Mouse (Mus musculus) heart, adult 2 months (tissue): ENCODE results near the gene Scarf1. TPM values are rescaled to one million over a fixed set of nuclear protein-coding genes. Genes with fewer than 3 reads are reported as not detected.
A peak's percentile ranks its signal among the peaks of the same experiment; 100 is the strongest.

Experiments
- DNase-seq, 2 experiments: peaks; one replicate each; pipeline ENCODE4 v3.0.0; 2021
- H3K27ac ChIP-seq: fragments of 200-600 bp; 2 replicates; pipeline ENCODE4 v1.8.1; 2022
- H3K27me3 ChIP-seq: fragments of 200-500 bp; 2 replicates; pipeline ENCODE4 v1.6.1; 2012; ENCODE audit warnings: mild to moderate bottlenecking, low read length, inconsistent platforms, mixed read lengths; ENCODE audit not compliant: control insufficient read depth, insufficient read depth
- H3K36me3 ChIP-seq: fragments of 200-500 bp; 2 replicates; pipeline ENCODE4 v1.6.1; 2012; ENCODE audit warnings: low read length, inconsistent platforms; ENCODE audit not compliant: control insufficient read depth, insufficient read depth
- H3K4me1 ChIP-seq: fragments of 200-500 bp; 2 replicates; pipeline ENCODE4 v1.6.1; 2011; ENCODE audit warnings: low read length; ENCODE audit not compliant: control insufficient read depth, insufficient read depth
- H3K4me3 ChIP-seq: fragments of 200-600 bp; 2 replicates; pipeline ENCODE4 v1.8.1; 2022
- H3K79me2 ChIP-seq: fragments of 200-500 bp; replicated peaks from 2 replicates; pipeline ENCODE4 v1.6.1; 2012; ENCODE audit warnings: mild to moderate bottlenecking, inconsistent platforms, low read length, moderate library complexity, mixed read lengths; ENCODE audit not compliant: control insufficient read depth, insufficient read depth
- H3K9ac ChIP-seq: fragments of 200-500 bp; 2 replicates; pipeline ENCODE4 v1.6.1; 2012; ENCODE audit warnings: low read depth, mild to moderate bottlenecking, control low read depth, inconsistent platforms, low read length, mixed read lengths
- CTCF ChIP-seq: fragments of 200-600 bp; IDR thresholded peaks from 2 replicates; pipeline ENCODE4 v1.8.1; 2022; ENCODE audit warnings: antibody characterized with exemption, mild to moderate bottlenecking, moderate library complexity
- EP300 ChIP-seq: fragments of 200-500 bp; IDR thresholded peaks from 2 replicates; pipeline ENCODE4 v1.6.1; 2011; ENCODE audit warnings: low read depth, low read length, control low read depth; ENCODE audit not compliant: insufficient read depth
- POLR2A ChIP-seq: fragments of 200-500 bp; IDR thresholded peaks from 2 replicates; pipeline ENCODE4 v1.6.1; 2011; ENCODE audit warnings: mild to moderate bottlenecking, low read depth, low read length, control low read depth; ENCODE audit not compliant: insufficient read depth
- WGBS: fragments of 180-500 bp; shearing (Covaris S2); methylation state at CpG from one replicate; pipeline ENCODE4 v1.1.7; 2018; 5-methylcytosine and 5-hydroxymethylcytosine counted together
- intact Hi-C: fragments of 180-260 bp; cut with DNase I; formaldehyde crosslinking; loops from one replicate; pipeline ENCODE4 v1.15.1; 2025
- polyA plus RNA-seq: library from polyadenylated mRNA; depleted of rRNA; stranded (reverse); fragments of >200 nt; gene quantifications from 2 replicates; pipeline ENCODE4 v1.2.3, GENCODE M21; 2012
- total RNA-seq, 2 experiments: library from RNA; stranded (reverse); gene quantifications; 2 replicates each; pipeline ENCODE4 v1.2.3; 2021

Gene Scarf1
- total and polyA plus RNA-seq, 3 experiments: 7.6 to 18.1 (median 8.5) TPM

DNA sequence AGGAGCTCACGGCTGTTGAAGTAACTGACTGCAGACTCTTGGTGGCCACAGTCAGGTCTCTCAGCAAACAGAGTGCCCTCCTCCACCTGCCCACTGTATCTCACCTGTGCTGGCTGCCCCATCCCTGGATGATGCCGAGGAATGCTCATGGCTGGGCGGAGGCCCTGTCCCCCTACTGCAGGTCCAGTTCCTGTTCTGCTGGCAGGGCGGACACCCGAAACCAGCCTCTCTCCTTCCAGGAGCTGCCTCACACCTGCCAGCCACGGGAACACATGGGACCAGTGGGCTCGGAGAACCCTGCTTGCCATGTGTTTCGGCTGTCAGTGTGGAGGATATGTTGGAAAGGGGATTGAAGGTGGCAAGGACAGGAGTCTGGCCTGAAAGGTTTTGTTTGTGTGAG lies 26.9 kb downstream of the Scarf1 start:
- TF ChIP-seq EP300: no peak
- TF ChIP-seq CTCF: no peak
- no peak for TF ChIP-seq POLR2A
- no peak for DNase-seq
- WGBS: 89% methylated on average over 8 of the region's 8 CpGs
- Histone ChIP-seq H3K36me3 (no peaks in the 10 kb centered on the region), H3K9ac (no peak overlapping the region), H3K27ac (no peak overlapping the region), H3K4me3 (no peak overlapping the region), H3K4me1 (peaks cover 11% of the 10 kb centered on the region), H3K27me3 (no peaks in the 10 kb centered on the region), H3K79me2 (no peaks in the 10 kb centered on the region)
- intact Hi-C loops: no loop called here

DNA sequence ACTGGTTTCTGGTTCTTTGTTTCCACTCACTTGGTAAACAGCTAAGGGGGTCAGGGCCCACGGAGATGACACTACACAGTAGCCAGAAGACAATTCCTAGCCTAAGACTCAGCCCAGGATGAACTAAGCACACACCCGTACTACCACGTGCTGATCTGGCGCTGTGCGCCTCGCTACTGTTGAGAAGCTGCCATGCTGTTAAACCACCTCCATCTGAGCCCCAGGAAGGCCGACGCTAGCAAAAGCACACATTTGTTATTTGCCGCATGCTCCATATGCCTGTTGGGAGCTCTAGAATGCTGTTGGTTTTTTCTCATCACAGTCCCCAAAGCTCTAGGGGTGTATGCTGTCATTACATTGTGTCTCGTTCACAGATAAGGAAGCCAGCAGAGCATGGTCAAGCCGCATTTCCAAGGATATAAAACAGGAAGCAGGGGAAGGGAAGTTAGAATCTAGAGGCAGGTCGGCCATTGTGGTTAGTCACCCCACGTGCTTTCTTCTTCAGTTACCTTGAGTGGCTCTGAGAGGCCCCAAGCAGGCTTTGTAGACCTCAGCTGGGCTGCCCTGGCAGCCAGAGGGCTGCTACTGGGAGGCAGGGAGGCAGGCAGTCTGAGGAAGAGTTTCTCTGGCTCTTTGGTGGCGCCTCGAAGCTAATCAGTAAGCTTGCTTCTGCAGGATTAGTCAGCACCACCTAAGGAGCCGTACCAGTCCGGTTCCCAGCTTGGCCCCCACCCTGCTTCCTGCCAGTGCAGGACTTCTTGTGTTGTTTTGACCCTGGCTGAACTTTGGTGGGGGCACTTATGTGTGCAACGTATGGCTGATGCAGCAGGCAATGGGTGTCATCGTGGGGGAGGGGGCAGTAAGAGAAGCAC lies 27.6 kb downstream of the Scarf1 start:
- Histone ChIP-seq H3K36me3 (no peaks in the 10 kb centered on the region), H3K9ac (no peak overlapping the region), H3K4me1 (peaks cover 10% of the 10 kb centered on the region), H3K79me2 (no peaks in the 10 kb centered on the region), H3K27ac (no peak overlapping the region), H3K27me3 (no peaks in the 10 kb centered on the region), H3K4me3 (no peak overlapping the region)
- 48% methylated on average over 19 of the region's 19 CpGs for WGBS
- intact Hi-C loops: no loop called here
- TF ChIP-seq EP300 (no peak), POLR2A (no peak), CTCF (no peak)
- DNase-seq: no peak

DNA sequence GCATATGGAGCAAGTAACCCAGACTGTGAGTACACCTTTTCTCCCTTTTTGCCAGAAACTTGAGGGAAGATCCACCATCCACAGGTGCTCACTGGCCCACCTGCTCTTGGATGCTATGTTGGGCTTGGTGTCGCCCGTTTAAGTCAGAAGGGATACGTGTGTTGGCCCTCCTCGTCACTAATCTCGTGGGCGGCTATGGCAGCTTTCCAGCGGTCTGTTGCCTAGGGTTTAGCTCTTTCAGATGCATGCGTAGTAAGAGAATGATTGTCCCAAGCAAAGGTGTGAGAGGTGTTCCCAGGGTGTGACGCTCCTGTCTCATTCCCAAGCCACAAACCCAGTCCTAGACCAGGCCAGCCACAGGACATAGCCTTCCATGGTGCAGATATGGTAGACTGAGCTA lies 31.4 kb downstream of the Scarf1 start:
- Histone ChIP-seq H3K27me3 (no peaks in the 10 kb centered on the region), H3K4me3 (no peak overlapping the region), H3K79me2 (no peaks in the 10 kb centered on the region), H3K27ac (no peak overlapping the region), H3K36me3 (no peaks in the 10 kb centered on the region), H3K9ac (no peak overlapping the region), H3K4me1 (peaks cover 3% of the 10 kb centered on the region; the same call in 1 of the 2 replicates)
- no peak for DNase-seq
- no peak for TF ChIP-seq POLR2A
- TF ChIP-seq CTCF: no peak
- TF ChIP-seq EP300: no peak
- 82% methylated on average over 9 of the region's 9 CpGs for WGBS
- intact Hi-C loops: no loop called here

DNA sequence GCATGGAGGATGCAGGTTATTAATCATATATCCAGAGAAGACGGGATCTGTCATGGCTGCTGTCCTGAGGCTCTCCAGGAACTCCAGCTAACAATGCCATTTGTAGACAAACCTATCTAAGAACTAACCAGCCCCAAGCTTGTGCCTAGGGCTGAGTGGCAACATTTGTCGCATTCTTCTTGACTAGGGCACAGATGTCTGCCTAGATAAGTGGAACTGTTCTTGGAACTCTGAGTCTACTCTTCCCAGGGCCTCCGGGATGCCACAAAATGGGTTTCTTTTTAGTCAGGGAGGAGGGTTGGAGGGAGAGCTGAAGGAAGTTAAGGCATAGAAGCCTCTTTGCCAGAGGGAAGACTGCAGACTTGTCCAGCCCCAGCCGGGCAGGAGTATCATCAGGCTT lies 32.7 kb downstream of the Scarf1 start:
- 88% methylated on average over 4 of the region's 4 CpGs for WGBS
- Histone ChIP-seq H3K9ac (no peak overlapping the region), H3K4me1 (peaks cover 2% of the 10 kb centered on the region), H3K79me2 (no peaks in the 10 kb centered on the region), H3K27me3 (no peaks in the 10 kb centered on the region), H3K4me3 (no peak overlapping the region), H3K36me3 (no peaks in the 10 kb centered on the region), H3K27ac (no peak overlapping the region)
- no peak for DNase-seq
- intact Hi-C loops: loop anchor here (2.0 kb wide), 1 partner anchor 13 kb away; no protein-coding TSS in a partner anchor
- no peak for TF ChIP-seq EP300
- no peak for TF ChIP-seq CTCF
- no peak for TF ChIP-seq POLR2A

DNA sequence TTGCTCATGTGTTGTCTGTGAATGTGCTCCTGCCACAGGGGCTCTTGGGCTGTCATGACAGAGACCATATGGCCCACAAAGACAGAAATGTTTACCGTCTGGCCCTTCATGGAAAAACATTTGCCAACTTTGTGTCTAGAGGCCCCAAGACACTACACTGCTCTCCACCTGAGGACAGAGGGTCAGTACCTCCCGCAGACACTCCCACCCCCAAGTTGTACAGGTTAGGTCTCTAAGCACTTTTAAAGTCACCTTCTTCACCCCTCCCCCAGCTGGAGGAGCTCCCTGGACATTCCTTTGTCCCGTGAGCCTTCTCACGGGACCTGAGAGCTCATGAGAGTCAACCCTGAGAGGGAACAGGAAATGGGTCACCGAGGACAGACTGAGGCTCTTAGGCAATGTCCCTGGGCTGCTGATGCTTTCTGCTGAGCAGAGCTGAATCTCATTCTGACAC lies 36.3 kb downstream of the Scarf1 start:
- no peaks in the 10 kb centered on the region for H3K36me3 ChIP-seq
- no peak overlapping the region for H3K9ac ChIP-seq
- TF ChIP-seq POLR2A: no peak
- H3K79me2 ChIP-seq: no peaks in the 10 kb centered on the region
- intact Hi-C loops: no loop called here
- peak in 1 of 2 experiments; percentile 59 for DNase-seq
- H3K4me3 ChIP-seq: no peak overlapping the region
- peak overlapping the region; percentile 73 for H3K27ac ChIP-seq
- WGBS: 35% methylated on average over 5 of the region's 5 CpGs
- no peaks in the 10 kb centered on the region for H3K27me3 ChIP-seq
- peaks cover 12% of the 10 kb centered on the region for H3K4me1 ChIP-seq

DNA sequence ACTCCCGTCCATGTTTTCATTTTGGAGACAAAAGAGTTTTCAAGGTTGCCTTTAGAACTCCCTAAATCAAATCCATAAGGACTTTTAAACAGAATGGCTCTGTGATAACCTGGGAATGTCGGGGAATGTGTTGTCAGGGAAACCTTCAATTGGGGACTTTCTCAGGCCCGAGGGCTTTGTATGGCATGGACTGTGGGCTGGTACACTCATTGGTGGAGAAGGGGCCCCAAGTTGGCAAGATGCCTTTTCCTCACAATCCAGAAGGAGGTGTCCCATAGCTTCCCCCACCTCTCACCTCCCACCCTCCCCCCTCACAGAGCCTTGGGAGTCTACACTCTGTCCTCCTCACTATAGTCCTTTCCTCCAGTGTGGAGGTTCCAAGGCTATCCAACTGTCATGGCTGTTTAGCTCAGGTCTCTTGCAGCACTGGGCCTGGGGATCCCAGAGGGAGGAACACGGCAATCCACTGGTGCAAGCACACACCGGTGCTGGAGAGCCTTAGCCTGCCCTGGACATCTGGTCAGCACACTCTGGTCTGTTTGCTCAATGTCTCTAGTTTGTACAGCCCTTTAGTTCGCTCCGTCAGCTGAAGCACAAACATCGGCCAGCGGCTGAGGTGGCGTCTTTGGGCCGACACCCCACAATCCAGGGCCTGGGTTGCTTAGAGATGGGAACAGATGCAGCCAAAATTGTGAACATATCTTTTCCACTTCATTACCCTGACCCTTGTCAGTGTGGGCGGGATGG lies 37.0 kb downstream of the Scarf1 start:
- no peak overlapping the region for H3K9ac ChIP-seq
- peak; percentile 51 to 75 for DNase-seq
- no peak overlapping the region for H3K4me3 ChIP-seq
- no peaks in the 10 kb centered on the region for H3K79me2 ChIP-seq
- intact Hi-C loops: no loop called here
- TF ChIP-seq POLR2A: no peak
- no peak for TF ChIP-seq EP300
- no peak for TF ChIP-seq CTCF
- no peaks in the 10 kb centered on the region for H3K36me3 ChIP-seq
- WGBS: 82% methylated on average over 12 of the region's 12 CpGs
- H3K27me3 ChIP-seq: no peaks in the 10 kb centered on the region
- peak overlapping the region; percentile 73 for H3K27ac ChIP-seq
- peaks cover 12% of the 10 kb centered on the region for H3K4me1 ChIP-seq
